Mouse (Mus musculus): ENCODE results near the gene Kif1c. TPM values are rescaled to one million over a fixed set of nuclear protein-coding genes. Genes with fewer than 3 reads are reported as not detected.
A peak's percentile ranks its signal among the peaks of the same experiment; 100 is the strongest.

The Kif1c gene
- polyA plus RNA-seq, 1 experiment, result 0.31 TPM

DNA sequence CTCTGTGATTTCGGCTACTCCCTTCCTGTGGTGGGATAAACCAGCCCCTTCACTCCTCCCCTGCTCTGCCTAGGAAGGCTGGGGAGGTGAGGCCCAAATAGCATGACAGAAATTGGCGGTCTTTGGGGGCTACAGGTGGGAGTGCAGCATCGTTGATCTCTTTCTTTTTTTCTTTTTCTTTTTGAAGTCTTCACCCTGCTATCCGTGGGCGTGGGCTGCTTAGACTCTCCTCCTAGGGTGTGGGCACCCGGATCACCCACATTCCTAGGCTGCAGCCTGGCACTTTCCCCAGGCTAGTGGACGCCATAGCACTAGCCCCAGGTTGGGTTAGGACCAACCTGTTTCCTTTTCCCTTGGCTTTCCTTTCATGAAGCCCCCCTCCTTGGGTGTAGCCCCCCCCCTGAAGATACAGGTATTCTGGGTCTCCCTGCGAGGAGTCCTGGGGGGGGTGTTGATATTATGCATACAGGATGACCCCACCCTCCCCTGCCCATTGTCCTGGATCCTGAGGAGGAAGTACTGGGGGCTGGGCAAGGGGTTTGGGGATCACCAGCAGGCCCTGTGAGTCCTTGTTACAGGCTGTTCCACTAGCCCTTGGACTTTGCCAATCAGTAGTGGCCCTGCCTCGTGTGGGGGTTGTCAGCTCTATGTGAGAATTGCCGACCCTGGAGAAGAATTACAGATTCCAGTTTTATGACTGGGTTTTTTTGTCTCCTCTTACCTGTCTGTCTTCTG is 1.0 kb downstream of the Kif1c start:
- Histone ChIP-seq H3K9me3 (ENCODE audit: control insufficient read depth, low read length) (no peaks in the 10 kb centered on the region), H3K27me3 (ENCODE audit: control insufficient read depth) (peaks cover 17% of the 10 kb centered on the region), H3K4me1 (ENCODE audit: control insufficient read depth) (peaks cover 24% of the 10 kb centered on the region), H3K36me3 (ENCODE audit: control insufficient read depth) (peaks cover 28% of the 10 kb centered on the region), H3K4me3 (replicated peaks) (peak overlapping the region; percentile 86)
- TF ChIP-seq TAL1 (IDR thresholded peaks at IDR 0.05; ENCODE audit: low read length) (no peak), GATA1 (IDR thresholded peaks at IDR 0.05; ENCODE audit: low read length) (no peak)

DNA sequence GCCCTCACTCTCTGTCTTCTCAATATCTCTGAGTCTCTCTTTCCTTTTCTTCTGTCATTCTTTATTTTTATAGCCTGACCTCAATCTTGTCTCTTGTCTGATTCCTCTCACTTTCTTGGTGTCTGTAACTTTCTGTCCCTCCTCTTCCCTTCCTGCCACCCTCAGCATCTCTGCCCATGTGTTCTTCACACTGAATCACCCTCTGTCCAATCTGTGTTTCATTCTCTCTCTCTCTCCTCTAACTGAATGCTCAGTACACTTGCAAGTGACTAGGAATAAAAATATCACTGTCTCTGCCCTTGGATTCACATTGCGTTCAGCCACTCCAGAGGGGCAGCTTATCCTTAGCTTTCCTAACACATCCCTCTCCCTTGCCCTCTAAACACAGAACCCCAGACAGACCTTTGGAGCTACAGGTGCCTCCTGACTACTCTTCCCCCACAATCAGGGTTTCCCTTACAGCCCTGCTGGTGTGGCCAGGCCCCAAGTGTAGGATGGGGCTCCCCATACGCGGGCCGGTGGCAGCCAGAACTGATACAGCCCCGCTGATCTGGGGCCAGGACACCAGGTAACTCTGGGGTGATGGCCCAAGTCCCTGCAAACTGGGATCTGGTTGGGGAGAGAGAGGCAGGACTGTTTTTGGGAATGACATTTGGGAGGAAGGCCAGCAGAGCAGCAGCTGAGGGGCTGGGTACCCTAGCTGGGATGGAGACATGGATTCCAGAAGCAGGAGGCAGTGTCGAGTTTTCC is 1.8 kb downstream of the Kif1c start:
- peaks cover 24% of the 10 kb centered on the region for H3K4me1 ChIP-seq (ENCODE audit: control insufficient read depth)
- no peak overlapping the region for H3K4me3 ChIP-seq (replicated peaks)
- TF ChIP-seq TAL1 (IDR thresholded peaks at IDR 0.05; ENCODE audit: low read length), result no peak
- no peak for TF ChIP-seq GATA1 (IDR thresholded peaks at IDR 0.05; ENCODE audit: low read length)
- H3K36me3 ChIP-seq (ENCODE audit: control insufficient read depth), result peaks cover 35% of the 10 kb centered on the region
- H3K9me3 ChIP-seq (ENCODE audit: control insufficient read depth, low read length), result no peaks in the 10 kb centered on the region
- peaks cover 11% of the 10 kb centered on the region for H3K27me3 ChIP-seq (ENCODE audit: control insufficient read depth)

DNA sequence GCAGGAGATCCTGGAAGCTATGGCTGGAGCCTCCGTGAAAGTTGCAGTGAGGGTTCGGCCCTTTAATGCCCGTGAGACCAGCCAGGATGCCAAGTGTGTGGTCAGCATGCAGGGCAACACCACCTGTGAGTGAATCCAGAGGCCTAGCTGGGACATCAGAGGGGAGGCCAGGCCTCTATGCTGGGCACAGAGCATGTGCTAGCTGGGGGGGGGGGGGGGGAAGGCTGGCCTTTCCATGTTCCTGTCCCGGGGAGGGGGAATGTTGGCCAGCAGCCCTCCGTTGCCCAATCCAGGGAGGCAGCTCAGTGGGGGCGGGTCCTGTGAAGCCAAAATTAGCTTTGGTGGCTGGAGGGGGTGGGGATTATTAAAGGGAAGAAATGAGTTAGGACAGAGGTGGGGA is 2.4 kb downstream of the Kif1c start:
- H3K36me3 ChIP-seq (ENCODE audit: control insufficient read depth), result peaks cover 37% of the 10 kb centered on the region
- peaks cover 24% of the 10 kb centered on the region for H3K4me1 ChIP-seq (ENCODE audit: control insufficient read depth)
- peaks cover 11% of the 10 kb centered on the region for H3K27me3 ChIP-seq (ENCODE audit: control insufficient read depth)

DNA sequence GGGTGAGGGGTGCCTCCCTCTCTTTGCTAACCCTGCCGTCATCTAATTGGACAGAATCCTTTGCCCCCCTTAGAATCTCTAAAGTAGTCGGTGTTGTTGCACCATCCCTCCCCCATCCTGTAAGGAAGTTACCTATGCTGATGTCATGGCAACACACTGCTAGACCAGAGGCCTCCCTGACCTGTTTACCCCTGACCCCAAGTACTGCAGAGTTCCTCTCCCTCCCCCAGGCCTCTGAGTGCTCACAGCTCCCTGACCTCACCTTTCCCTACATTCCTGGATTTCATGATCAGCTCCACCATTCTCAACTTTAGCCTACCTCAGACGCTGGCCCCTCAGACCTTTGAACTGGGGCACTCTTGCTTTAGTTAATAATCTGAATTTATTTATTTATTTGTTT is 5.8 kb downstream of the Kif1c start:
- peaks cover 5% of the 10 kb centered on the region for H3K27me3 ChIP-seq (ENCODE audit: control insufficient read depth)

More for the DNA sequence above, 2.4 kb downstream of the Kif1c start:
- Histone ChIP-seq H3K9me3 (ENCODE audit: control insufficient read depth, low read length) (no peaks in the 10 kb centered on the region), H3K4me3 (replicated peaks) (no peak overlapping the region)
- no peak for TF ChIP-seq GATA1 (IDR thresholded peaks at IDR 0.05; ENCODE audit: low read length)
- TF ChIP-seq TAL1 (IDR thresholded peaks at IDR 0.05; ENCODE audit: low read length), result no peak

DNA sequence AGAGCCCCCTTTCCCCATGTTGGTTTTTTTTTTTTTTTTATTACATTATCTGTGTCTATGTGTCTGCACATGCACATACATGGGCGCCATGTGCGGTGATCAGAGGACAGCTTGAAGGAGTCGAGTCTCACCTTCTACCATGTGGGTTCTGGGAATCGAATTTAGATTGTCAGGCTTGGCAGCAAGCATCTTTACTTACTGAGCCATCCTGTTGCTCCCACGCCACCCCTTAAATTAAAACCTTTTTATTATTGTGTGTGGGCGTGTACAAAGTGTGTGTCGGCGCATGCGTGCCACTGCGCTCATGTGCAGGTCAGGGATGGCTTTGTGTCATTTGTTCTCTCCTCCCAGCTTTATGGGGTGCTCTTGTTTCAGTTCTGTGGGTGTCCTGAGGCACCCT is 10.7 kb downstream of the Kif1c start:
- TF ChIP-seq TAL1 (IDR thresholded peaks at IDR 0.05; ENCODE audit: low read length) (no peak), GATA1 (IDR thresholded peaks at IDR 0.05; ENCODE audit: low read length) (no peak)
- no peaks in the 10 kb centered on the region for H3K9me3 ChIP-seq (ENCODE audit: control insufficient read depth, low read length)
- H3K27me3 ChIP-seq (ENCODE audit: control insufficient read depth), result no peaks in the 10 kb centered on the region

More for the DNA sequence above, 5.8 kb downstream of the Kif1c start:
- H3K4me3 ChIP-seq (replicated peaks), result no peak overlapping the region
- no peak for TF ChIP-seq TAL1 (IDR thresholded peaks at IDR 0.05; ENCODE audit: low read length)
- no peak for TF ChIP-seq GATA1 (IDR thresholded peaks at IDR 0.05; ENCODE audit: low read length)
- no peaks in the 10 kb centered on the region for H3K9me3 ChIP-seq (ENCODE audit: control insufficient read depth, low read length)
- H3K36me3 ChIP-seq (ENCODE audit: control insufficient read depth), result peaks cover 48% of the 10 kb centered on the region
- peaks cover 9% of the 10 kb centered on the region for H3K4me1 ChIP-seq (ENCODE audit: control insufficient read depth)

DNA sequence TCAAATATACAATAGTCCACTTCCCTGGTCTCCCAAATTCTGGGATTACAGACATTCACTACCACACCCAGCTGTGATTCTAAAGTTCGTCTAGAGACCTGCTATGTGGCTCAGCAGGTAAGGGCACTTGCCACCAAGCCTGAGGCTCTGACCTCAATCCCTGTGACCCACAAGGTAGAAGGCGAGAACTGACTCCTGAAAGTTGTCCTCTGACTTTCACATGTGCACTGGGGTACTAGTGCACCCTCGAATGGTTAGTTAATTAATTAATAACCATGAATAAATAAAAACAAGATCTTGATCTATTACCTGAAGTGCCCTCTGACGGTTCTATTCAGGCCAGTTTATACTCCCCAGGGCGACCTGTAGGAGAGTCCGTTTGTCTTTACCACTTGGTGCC is 12.9 kb downstream of the Kif1c start:
- no peaks in the 10 kb centered on the region for H3K9me3 ChIP-seq (ENCODE audit: control insufficient read depth, low read length)
- no peaks in the 10 kb centered on the region for H3K27me3 ChIP-seq (ENCODE audit: control insufficient read depth)
- TF ChIP-seq GATA1 (IDR thresholded peaks at IDR 0.05; ENCODE audit: low read length), result no peak
- TF ChIP-seq TAL1 (IDR thresholded peaks at IDR 0.05; ENCODE audit: low read length), result no peak
- H3K36me3 ChIP-seq (ENCODE audit: control insufficient read depth), result peaks cover 21% of the 10 kb centered on the region; the same call in 1 of the 2 replicates
- no peaks in the 10 kb centered on the region for H3K4me1 ChIP-seq (ENCODE audit: control insufficient read depth)
- H3K4me3 ChIP-seq (replicated peaks), result no peak overlapping the region

More for the DNA sequence above, 10.7 kb downstream of the Kif1c start:
- no peaks in the 10 kb centered on the region for H3K4me1 ChIP-seq (ENCODE audit: control insufficient read depth)
- peaks cover 25% of the 10 kb centered on the region for H3K36me3 ChIP-seq (ENCODE audit: control insufficient read depth)
- no peak overlapping the region for H3K4me3 ChIP-seq (replicated peaks)

DNA sequence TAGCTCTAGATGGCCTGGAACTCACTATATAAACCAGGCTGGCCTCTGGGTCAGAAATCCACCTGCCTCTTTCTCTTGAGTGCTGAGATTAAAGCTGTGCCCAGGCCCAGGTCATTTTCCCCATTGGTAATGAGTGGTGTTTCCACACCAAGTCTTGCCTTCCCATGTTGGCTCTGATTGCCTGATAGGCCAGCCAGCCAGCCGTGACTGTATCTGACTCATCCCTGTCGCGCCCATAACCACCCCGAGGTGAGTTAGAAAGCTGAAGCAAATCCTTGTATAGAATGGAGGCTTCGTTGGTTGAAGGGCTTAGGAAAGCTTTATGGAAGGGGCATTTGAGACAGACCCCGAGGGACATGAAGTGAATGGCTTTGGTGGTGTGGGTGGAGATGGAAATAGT is 15.5 kb downstream of the Kif1c start:
- H3K36me3 ChIP-seq (ENCODE audit: control insufficient read depth), result peaks cover 23% of the 10 kb centered on the region
- H3K27me3 ChIP-seq (ENCODE audit: control insufficient read depth), result no peaks in the 10 kb centered on the region

DNA sequence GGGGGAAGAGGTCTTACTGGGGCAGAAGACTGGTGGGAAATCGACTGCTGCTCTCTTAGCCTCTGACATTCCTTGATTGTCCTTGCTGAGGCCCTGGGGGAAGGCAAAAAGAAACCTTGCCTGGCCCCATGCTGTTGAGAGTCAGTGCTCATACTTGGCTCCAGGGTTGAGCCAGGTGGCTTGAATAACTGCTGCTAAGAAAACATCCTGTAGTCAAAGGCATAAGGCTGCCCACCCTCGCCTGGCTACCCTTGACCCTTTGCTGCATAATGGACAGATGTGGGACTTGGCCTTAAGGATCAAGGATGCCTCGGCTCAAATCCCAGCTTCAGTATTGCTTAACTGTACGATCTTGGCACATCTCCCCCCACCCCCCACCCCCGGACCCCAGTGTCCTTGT is 18.1 kb downstream of the Kif1c start:
- H3K27me3 ChIP-seq (ENCODE audit: control insufficient read depth), result no peaks in the 10 kb centered on the region
- TF ChIP-seq TAL1 (IDR thresholded peaks at IDR 0.05; ENCODE audit: low read length) (no peak), GATA1 (IDR thresholded peaks at IDR 0.05; ENCODE audit: low read length) (no peak)
- H3K9me3 ChIP-seq (ENCODE audit: control insufficient read depth, low read length), result no peaks in the 10 kb centered on the region
- no peak overlapping the region for H3K4me3 ChIP-seq (replicated peaks)
- no peaks in the 10 kb centered on the region for H3K4me1 ChIP-seq (ENCODE audit: control insufficient read depth)
- peaks cover 24% of the 10 kb centered on the region for H3K36me3 ChIP-seq (ENCODE audit: control insufficient read depth)

More for the DNA sequence above, 15.5 kb downstream of the Kif1c start:
- Histone ChIP-seq H3K4me1 (ENCODE audit: control insufficient read depth) (no peaks in the 10 kb centered on the region), H3K4me3 (replicated peaks) (no peak overlapping the region), H3K9me3 (ENCODE audit: control insufficient read depth, low read length) (no peaks in the 10 kb centered on the region)
- TF ChIP-seq GATA1 (IDR thresholded peaks at IDR 0.05; ENCODE audit: low read length) (no peak), TAL1 (IDR thresholded peaks at IDR 0.05; ENCODE audit: low read length) (no peak)

DNA sequence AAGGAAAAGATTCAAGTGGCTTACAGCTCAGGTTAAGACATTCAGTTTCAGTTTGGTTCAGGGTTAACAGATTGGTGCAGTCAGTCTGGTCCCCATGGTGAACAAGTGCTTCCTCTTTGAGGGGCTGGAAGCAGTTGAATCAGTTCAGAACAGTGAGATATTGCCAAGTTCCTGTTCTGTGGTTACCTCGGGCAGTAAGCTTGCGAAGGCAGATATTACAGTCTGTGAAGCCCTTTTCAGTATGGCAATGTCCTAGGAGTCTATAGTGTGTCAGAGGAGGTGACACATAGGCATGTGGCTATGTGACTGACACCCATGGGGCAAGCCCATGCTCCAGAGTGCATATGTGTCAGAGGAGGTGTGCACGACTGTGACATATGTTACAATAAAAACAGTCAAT is 20.2 kb downstream of the Kif1c start:
- Histone ChIP-seq H3K27me3 (ENCODE audit: control insufficient read depth) (no peaks in the 10 kb centered on the region), H3K4me1 (ENCODE audit: control insufficient read depth) (no peaks in the 10 kb centered on the region), H3K36me3 (ENCODE audit: control insufficient read depth) (peaks cover 44% of the 10 kb centered on the region), H3K4me3 (replicated peaks) (no peak overlapping the region), H3K9me3 (ENCODE audit: control insufficient read depth, low read length) (no peaks in the 10 kb centered on the region)
- TF ChIP-seq TAL1 (IDR thresholded peaks at IDR 0.05; ENCODE audit: low read length) (no peak), GATA1 (IDR thresholded peaks at IDR 0.05; ENCODE audit: low read length) (no peak)
